Mouse (Mus musculus): ENCODE results near the gene Mitf.

Gene Mitf

GRCm38 (mm10) chr6:97806781-97807743 lies at the start of gene Mitf:
TSS of gene Mitf (plus strand) at chr6:97807052.
- peak; percentile 92 to 94 for DNase-seq

GRCm38 (mm10) chr6:97757361-97757760 lies 49.5 kb upstream of the Mitf start:
- peak; percentile 12 to 49 for DNase-seq

- no peak for DNase-seq
These were observed 48.0 kb upstream of the Mitf start for GRCm38 (mm10) chr6:97758884-97759283.

GRCm38 (mm10) chr6:97759301-97759700 lies 47.6 kb upstream of the Mitf start:
- DNase-seq: peak; percentile 48 to 66

- no peak for DNase-seq
These were observed 45.5 kb upstream of the Mitf start for GRCm38 (mm10) chr6:97761326-97761725.

- no peak for DNase-seq
These were observed 42.9 kb upstream of the Mitf start for GRCm38 (mm10) chr6:97763970-97764369.

GRCm38 (mm10) chr6:97767836-97768235 lies 39.0 kb upstream of the Mitf start:
- DNase-seq: no peak

- DNase-seq: no peak
These were observed 37.3 kb upstream of the Mitf start for GRCm38 (mm10) chr6:97769549-97769948.

GRCm38 (mm10) chr6:97781316-97781715 lies 25.5 kb upstream of the Mitf start:
- DNase-seq: no peak

- no peak for DNase-seq
These were observed 24.6 kb upstream of the Mitf start for GRCm38 (mm10) chr6:97782291-97782690.

GRCm38 (mm10) chr6:97786871-97787270 lies 20.0 kb upstream of the Mitf start:
- DNase-seq: no peak

GRCm38 (mm10) chr6:97788361-97788974 lies 18.4 kb upstream of the Mitf start:
- DNase-seq: no peak

- no peak for DNase-seq
These were observed 17.2 kb upstream of the Mitf start for GRCm38 (mm10) chr6:97789700-97790099.

GRCm38 (mm10) chr6:97792104-97792503 lies 14.7 kb upstream of the Mitf start:
- no peak for DNase-seq

- no peak for DNase-seq
These were observed 11.7 kb upstream of the Mitf start for GRCm38 (mm10) chr6:97795175-97795574.

GRCm38 (mm10) chr6:97800615-97801014 lies 6.2 kb upstream of the Mitf start:
- DNase-seq: no peak

- DNase-seq: no peak
These were observed 801 bp upstream of the Mitf start for GRCm38 (mm10) chr6:97806051-97806450.

GRCm38 (mm10) chr6:97814191-97814590 lies 7.3 kb downstream of the Mitf start:
- no peak for DNase-seq

- DNase-seq: no peak
These were observed 8.9 kb downstream of the Mitf start for GRCm38 (mm10) chr6:97815723-97816122.

GRCm38 (mm10) chr6:97816806-97817205 lies 10.0 kb downstream of the Mitf start:
- no peak for DNase-seq

- DNase-seq: no peak
These were observed 11.3 kb downstream of the Mitf start for GRCm38 (mm10) chr6:97818128-97818527.

- no peak for DNase-seq
These were observed 12.1 kb downstream of the Mitf start for GRCm38 (mm10) chr6:97818948-97819347.

GRCm38 (mm10) chr6:97820505-97820904 lies 13.7 kb downstream of the Mitf start:
- peak in 1 of 2 experiments; percentile 29 for DNase-seq

GRCm38 (mm10) chr6:97821811-97822210 lies 15.0 kb downstream of the Mitf start:
- no peak for DNase-seq

Data from lung, adult 18-20 months (tissue).